Mouse (Mus musculus) cerebellum, adult 9-10 months (tissue): Measurements from ENCODE around the gene Dlec1.
A peak's percentile ranks its signal among the peaks of the same experiment; 100 is the strongest.

ENCODE experiments used
- DNase-seq: peaks from one replicate; pipeline ENCODE4 v3.0.0; 2022

Dlec1 gene

DNA sequence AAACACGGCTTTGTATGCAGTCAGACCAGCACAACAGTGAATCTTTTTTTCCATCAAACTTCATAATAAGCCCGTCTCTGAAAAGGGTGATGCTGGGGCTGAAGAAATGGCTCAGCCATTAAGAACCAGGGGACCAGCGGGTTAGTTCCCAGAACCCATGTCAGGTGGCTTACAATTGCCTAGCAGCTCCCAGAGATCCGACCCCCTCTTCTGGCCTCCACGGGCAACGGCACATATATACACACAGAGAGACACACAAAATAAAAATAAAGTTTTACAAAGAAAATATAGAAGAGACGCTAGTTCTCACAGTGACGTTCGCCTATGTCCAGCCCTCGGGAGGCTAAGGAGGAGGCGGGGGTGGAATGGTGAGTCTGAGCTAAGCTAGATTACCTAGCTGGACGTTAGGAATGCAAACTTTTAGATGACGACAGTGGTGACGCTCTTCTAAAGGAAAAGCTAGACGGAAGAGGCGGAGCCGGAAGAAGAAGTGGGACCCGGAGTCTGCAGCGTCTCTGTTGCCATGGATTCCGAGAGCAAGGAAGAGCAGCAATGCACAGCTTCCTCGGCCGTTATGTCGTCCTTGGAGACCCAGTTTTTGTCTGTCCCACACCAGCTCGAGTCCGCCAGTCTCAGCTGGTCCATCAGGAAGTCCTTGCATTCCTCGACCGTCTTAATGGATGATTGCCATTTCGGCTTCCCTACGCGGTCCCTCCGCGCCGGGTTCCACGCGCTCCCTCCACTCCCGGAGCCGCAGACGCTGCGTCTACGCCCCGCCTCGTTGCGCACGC is at the start of gene Dlec1:
Gene Dlec1, plus strand, starts transcription at position 487 of the 791 bp plus-strand sequence.
- DNase-seq, result no peak

- no peak for DNase-seq
These were observed 48.2 kb upstream of the Dlec1 start for GRCm38 (mm10) chr9:119053964-119054576.

- no peak for DNase-seq
These were observed 46.9 kb upstream of the Dlec1 start for GRCm38 (mm10) chr9:119055336-119055735.

DNA sequence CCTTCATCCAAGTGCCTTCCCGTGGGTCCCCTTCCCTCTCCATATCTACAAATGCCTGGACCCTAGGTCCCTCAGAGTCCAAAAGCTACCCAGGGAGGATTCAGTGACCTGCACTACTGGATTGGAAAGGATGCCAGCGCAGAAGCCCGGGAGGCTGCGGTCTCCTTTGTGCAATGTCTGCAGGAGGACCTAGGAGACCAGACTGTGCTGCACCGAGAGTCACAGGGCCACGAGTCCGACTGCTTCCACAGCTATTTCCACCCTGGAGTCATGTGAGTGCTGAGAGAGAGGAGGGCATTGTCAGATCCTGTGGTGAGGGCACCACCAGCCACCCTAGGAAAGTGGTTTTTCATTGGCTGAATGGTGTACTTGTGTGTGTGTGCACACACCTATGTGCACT is 44.0 kb upstream of the Dlec1 start:
- no peak for DNase-seq

DNA sequence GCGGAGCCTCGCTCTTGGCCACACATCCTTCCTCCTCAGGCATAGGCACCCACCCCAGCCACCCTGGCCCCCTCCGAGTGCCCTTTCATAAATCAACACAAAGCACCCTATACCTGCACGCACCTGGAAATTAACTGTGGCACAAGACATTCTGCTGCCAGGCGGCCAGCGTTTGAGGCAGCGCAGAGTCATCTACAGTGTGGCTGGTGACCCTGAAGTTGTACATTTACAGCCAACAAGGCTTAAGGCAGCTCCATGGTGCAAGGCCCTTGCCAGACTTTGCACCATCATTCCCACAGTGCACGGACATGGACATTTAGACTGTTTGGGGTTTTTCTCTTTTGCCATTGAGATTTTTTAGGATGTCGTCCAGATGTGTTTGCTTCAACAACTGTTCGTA is 41.6 kb upstream of the Dlec1 start:
- no peak for DNase-seq

DNA sequence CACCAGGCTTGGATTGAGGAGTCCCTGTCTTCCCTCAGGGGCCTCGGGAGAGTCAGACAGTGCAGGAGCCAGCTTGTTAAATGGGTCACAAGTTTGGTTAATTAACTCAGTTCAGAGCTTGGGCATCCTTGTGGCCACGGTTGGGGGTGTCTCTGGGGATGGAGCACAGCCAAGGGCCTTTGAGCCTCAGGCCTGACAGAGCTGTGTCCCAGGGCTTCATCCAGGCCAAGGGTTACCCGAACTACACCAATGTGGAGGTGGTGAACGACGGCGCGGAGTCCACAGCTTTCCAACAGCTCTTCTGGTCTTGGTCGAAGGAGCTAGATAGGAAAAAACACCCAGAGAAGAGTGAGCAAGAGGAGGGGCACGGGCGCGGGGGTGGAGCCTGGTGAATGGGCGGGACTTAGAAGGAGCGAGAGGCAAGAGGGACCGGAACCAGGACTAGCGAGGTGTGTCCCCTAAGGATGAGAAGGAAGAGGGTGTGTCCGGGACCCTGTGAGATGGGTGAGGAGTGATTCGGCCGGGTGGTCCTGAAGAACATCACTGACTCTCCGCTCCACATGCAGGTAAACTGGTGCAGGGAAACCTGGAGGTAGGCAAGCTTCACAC is 39.1 kb upstream of the Dlec1 start:
- no peak for DNase-seq

GRCm38 (mm10) chr9:119064296-119064695 is 38.0 kb upstream of the Dlec1 start:
- DNase-seq, result no peak

DNA sequence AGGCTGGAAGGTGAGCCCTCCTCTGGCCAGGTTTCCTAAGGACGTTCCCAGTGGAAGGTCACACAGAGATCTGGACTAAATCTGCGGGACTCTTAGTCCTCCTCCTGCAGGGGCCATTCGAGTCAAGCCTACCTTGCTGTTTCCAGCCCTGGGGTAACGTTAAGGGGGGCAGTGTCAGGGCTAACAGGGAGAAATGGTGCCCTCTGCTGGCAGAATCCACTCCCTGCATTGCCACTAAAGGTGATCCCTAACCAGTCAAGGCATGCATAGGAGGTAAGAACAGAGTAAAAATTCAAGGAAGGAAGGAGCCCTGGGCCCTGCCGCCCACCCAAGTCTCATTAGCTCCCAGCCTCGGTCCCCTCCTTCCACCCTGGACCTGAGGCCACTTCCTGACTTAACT is 34.7 kb upstream of the Dlec1 start:
- peak; percentile 60 for DNase-seq

DNA sequence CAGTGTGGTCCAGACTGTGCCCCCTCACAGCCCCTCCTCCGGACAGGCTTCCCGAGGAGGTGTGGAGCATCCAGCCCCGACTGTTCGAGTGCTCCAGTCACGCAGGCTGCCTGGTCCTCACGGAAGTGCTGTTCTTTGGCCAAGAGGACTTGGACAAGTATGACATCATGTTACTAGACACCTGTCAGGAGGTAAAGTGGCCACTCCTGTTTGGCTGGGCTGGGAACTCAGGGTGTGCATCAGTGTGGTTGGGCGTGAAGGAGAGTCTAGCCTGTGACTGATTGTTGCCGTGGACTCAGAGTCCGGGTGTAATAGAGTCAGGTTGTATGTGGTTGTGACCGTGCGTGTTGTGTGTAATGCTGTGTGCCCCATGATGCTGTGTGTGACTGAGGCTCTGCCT is 34.0 kb upstream of the Dlec1 start:
- DNase-seq, result no peak

GRCm38 (mm10) chr9:119070173-119070825 is 32.0 kb upstream of the Dlec1 start:
- DNase-seq, result no peak

DNA sequence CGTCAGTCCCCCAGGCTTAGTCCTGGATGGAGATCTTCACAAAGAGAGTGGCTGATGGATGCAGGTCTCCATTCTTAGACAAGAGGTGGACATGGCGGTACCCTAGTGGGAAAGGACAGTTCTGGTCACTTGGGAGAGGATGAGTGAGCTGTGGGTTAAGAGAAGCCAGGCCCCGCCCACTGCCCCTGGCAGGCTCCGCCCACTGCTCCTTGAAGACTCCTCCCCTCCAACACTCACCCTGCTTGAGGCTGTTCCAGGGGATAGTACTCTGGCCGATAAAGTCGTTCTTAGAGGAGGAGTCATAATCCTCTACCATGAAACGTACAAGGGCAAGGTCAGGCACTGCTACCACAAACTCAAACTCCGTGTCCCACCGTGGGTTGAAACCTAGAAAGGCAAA is 30.5 kb upstream of the Dlec1 start:
- DNase-seq, result no peak

GRCm38 (mm10) chr9:119073184-119073895 is 28.9 kb upstream of the Dlec1 start:
- DNase-seq, result no peak

- DNase-seq, result no peak
These were observed 26.6 kb upstream of the Dlec1 start for GRCm38 (mm10) chr9:119075685-119076084.

GRCm38 (mm10) chr9:119080040-119080675 is 22.1 kb upstream of the Dlec1 start:
- no peak for DNase-seq

DNA sequence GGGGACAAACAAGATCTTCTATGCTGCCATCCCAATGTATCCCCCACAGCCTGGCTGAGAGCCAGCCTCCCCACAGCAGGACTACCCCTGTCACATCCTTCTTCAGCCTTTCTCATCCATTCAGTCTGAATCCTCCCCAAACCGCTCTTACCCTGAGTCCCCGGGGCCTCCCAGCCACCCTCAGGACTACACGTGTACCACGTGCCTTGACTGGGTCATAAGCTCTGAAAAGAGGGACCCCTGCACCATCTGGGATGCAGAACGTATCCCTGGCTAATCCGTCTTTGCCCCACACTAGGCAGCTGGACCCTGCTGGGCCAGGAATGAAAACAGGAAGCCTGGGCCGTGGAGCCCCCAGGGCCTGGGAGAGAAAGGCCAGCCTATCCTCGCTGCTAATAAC is 20.2 kb upstream of the Dlec1 start:
- DNase-seq, result no peak

GRCm38 (mm10) chr9:119082656-119083430 is 19.4 kb upstream of the Dlec1 start:
- DNase-seq, result no peak

DNA sequence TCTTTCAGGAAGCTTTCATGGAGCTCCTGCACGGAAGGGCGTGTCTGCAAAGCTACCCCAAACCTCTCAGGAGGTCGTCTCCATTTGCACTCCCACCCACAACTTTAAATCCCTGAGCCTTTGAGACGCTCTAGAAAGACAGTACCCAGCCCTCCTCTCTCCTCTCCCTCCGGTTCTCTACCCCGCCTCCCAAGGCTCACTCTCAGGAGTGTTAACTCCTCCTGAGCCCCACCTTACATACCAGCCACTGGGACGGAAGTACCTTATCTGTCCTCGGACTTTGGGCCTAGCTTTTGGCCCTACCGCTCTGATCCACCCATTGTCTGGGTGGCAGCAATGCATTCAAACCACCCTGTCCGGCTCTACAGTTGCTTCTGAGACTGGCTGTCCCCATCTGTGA is 18.3 kb upstream of the Dlec1 start:
- no peak for DNase-seq

DNA sequence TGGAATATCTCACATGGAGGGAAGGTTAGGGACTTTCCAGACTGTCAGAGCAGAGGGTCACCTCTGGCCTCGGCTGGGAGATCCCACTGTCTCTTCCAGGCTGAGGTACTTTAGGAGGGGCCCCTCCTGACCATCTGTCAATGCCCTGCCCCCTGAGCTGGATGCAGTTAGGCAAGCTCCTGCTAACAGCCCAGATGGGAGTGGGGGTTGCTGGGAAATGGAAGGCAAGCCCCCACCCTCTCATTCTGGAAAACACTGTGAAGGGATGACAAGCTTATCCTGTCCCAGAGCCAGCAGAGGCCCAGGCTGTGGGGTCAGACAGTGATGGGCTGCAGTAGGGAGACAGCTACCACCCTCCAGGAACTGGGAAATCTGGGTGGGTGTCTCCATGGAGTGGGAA is 15.8 kb upstream of the Dlec1 start:
- DNase-seq, result no peak

- no peak for DNase-seq
These were observed 15.0 kb upstream of the Dlec1 start for GRCm38 (mm10) chr9:119087309-119087708.

DNA sequence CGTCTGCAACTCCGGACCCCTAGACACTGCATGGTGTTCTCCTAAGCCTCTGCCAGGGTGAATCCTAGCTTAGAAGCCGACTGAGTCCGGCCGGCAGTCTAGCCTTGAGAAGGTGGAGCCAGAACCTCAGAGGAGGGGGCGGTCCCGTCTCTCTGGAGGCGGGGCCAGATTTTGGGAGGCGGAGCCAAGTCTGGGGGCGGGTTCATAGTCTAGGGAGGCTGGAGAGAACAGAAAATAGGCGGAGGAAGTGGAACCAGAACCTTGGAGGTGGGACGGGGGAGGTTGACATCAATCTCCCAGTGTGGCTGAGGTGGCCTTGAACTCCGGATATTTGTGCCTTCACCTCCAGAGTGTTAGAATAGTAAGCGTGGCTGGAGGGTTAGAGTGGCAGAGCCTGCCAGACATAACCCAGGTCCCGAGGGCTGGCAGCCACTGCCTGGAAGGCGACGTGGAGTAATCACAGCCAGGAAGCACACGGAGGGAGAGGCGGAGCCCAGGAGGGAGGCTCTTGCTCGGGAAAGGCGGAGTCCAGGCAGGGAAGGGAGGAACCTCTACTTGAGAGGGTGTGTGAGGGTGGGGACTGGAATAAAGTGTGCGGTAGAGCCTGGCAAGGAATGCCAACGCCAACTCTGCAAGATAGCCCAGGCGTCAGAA is 14.0 kb upstream of the Dlec1 start:
- peak; percentile 72 for DNase-seq

- DNase-seq, result no peak
These were observed 12.8 kb upstream of the Dlec1 start for GRCm38 (mm10) chr9:119089437-119089836.
